ENCODE assay signal across 17 mouse cellular contexts in genomic region chr5:121654526-121654925, GRCm38 (mm10).
"Had no signal": no experiment of that assay in that cellular context is flagged by ENCODE, and none has a peak within 500 bp of the region (broad histone marks: within the 10 kb centered on the region; RNA-seq: fewer than 3 reads in every experiment).

No protein-coding gene starts in this region.

- H3K36me3 ChIP-seq: lung, embryonic 15.5 days; midbrain, embryonic 13.5 days; midbrain, embryonic 15.5 days; neural tube, embryonic 12.5 days; stomach, embryonic 15.5 days had no signal

- H3K9me3 ChIP-seq: lung, embryonic 15.5 days; megakaryocyte, embryonic 14.5 days; midbrain, embryonic 13.5 days; midbrain, embryonic 15.5 days; neural tube, embryonic 12.5 days; stomach, embryonic 15.5 days had no signal

- DNase-seq: lung, adult 2 months; lung, postnatal 14 days; lung, postnatal 36 days; right cerebral cortex, postnatal 14 days; thymus, adult 2 months; thymus, postnatal 25 days; thymus, postnatal 4 days had no signal

- ATAC-seq: lung, postnatal 0 days; midbrain, embryonic 13.5 days; midbrain, embryonic 15.5 days had no signal

- H3K4me2 ChIP-seq: lung, embryonic 15.5 days; midbrain, embryonic 11.5 days; midbrain, embryonic 13.5 days; midbrain, embryonic 15.5 days; neural tube, embryonic 12.5 days; stomach, embryonic 15.5 days had no signal

- H3K27me3 ChIP-seq: lung, embryonic 15.5 days; megakaryocyte, embryonic 14.5 days; midbrain, embryonic 13.5 days; midbrain, embryonic 15.5 days; neural tube, embryonic 12.5 days; stomach, embryonic 15.5 days had no signal

- H3K4me1 ChIP-seq: neural tube, embryonic 12.5 days; stomach, embryonic 15.5 days had no signal

- H3K27ac ChIP-seq: lung, embryonic 15.5 days; macrophage; midbrain, embryonic 13.5 days; midbrain, embryonic 15.5 days; neural tube, embryonic 12.5 days; stomach, embryonic 15.5 days; stomach, postnatal 0 days had no signal

- H3K4me3 ChIP-seq: lung, embryonic 15.5 days; megakaryocyte, embryonic 14.5 days; midbrain, embryonic 13.5 days; midbrain, embryonic 15.5 days; neural tube, embryonic 12.5 days; stomach, embryonic 15.5 days had no signal

- H3K9ac ChIP-seq: lung, embryonic 15.5 days; midbrain, embryonic 13.5 days; midbrain, embryonic 15.5 days; neural tube, embryonic 12.5 days; stomach, embryonic 15.5 days had no signal
